Mouse (Mus musculus) stomach, embryonic 14.5 days (tissue): Measurements from ENCODE around the gene Hemk1. TPM values are rescaled to one million over a fixed set of nuclear protein-coding genes. Genes with fewer than 3 reads are reported as not detected.

Experiments used
- ATAC-seq: fragments of 200-750 bp; cut with Nextera tagmentation; 2 replicates; pipeline ENCODE4 v1.8.0; 2017; ENCODE audit warnings: low read depth, moderate TSS enrichment; ENCODE audit not compliant: insufficient number of reproducible peaks, insufficient read depth, low FRiP score
- H3K27ac ChIP-seq: fragments of 300-500 bp; sonication (generic); 2 replicates; pipeline ENCODE4 v1.5.1; 2014; ENCODE audit warnings: mild to moderate bottlenecking, low read length, moderate library complexity, mixed read lengths
- H3K27me3 ChIP-seq: fragments of 300-500 bp; sonication (generic); 2 replicates; pipeline ENCODE4 v1.6.1; 2014; ENCODE audit warnings: low read length, control low read depth, mixed read lengths; ENCODE audit not compliant: control insufficient read depth, insufficient read depth
- H3K36me3 ChIP-seq: fragments of 300-500 bp; sonication (generic); 2 replicates; pipeline ENCODE4 v1.6.1; 2014; ENCODE audit warnings: mild to moderate bottlenecking, control low read depth, low read length, moderate library complexity, mixed read lengths; ENCODE audit not compliant: control insufficient read depth, insufficient read depth
- H3K4me1 ChIP-seq: fragments of 300-500 bp; sonication (generic); 2 replicates; pipeline ENCODE4 v1.6.1; 2014; ENCODE audit warnings: low read length, control low read depth, mixed read lengths; ENCODE audit not compliant: control insufficient read depth, insufficient read depth
- H3K4me2 ChIP-seq: fragments of 300-500 bp; sonication (generic); replicated peaks from 2 replicates; pipeline ENCODE4 v1.6.1; 2014; ENCODE audit warnings: low read depth, low read length, control low read depth
- H3K4me3 ChIP-seq: fragments of 300-500 bp; sonication (generic); 2 replicates; pipeline ENCODE4 v1.5.1; 2014; ENCODE audit warnings: low read depth, low read length, control low read depth
- H3K9ac ChIP-seq: fragments of 300-500 bp; sonication (generic); replicated peaks from 2 replicates; pipeline ENCODE4 v1.6.1; 2014; ENCODE audit warnings: low read depth, mild to moderate bottlenecking, control low read depth, low read length, moderate library complexity, mixed read lengths
- H3K9me3 ChIP-seq: fragments of 300-500 bp; sonication (generic); 2 replicates; pipeline ENCODE4 v1.6.1; 2016; ENCODE audit warnings: low read depth, low read length, control low read depth; ENCODE audit not compliant: control insufficient read depth
- WGBS: fragments of 180-500 bp; shearing (Covaris S2); extraction: QIAGEN DNeasy Blood & Tissue Kit; methylation state at CpG from one replicate; pipeline ENCODE4 v1.1.7; 2014; 5-methylcytosine and 5-hydroxymethylcytosine counted together
- polyA plus RNA-seq: library from polyadenylated mRNA; unstranded; fragments of >200 nt; fragmentation: Nextera tagmentation; extraction: Ambion mirVana; gene quantifications from 2 replicates; pipeline ENCODE4 v1.2.1, GENCODE M21; 2014

Gene Hemk1
- polyA plus RNA-seq, 1 experiment from 2014 or later, result 12.4 TPM

GRCm38 (mm10) chr9:107372441-107372840 is 34.3 kb upstream of the Hemk1 start:
- Histone ChIP-seq H3K36me3 (no peaks in the 10 kb centered on the region), H3K27me3 (peaks cover 17% of the 10 kb centered on the region; the same call in 1 of the 2 replicates), H3K9ac (no peak overlapping the region), H3K4me1 (no peaks in the 10 kb centered on the region), H3K9me3 (no peaks in the 10 kb centered on the region), H3K27ac (no peak overlapping the region), H3K4me2 (no peak overlapping the region), H3K4me3 (no peak overlapping the region)
- 61% methylated on average over 4 of the region's 4 CpGs for WGBS
- no peak for ATAC-seq

GRCm38 (mm10) chr9:107370106-107370463 is 31.9 kb upstream of the Hemk1 start:
- no peak overlapping the region for H3K27ac ChIP-seq
- H3K9ac ChIP-seq, result no peak overlapping the region
- H3K36me3 ChIP-seq, result no peaks in the 10 kb centered on the region
- H3K9me3 ChIP-seq, result no peaks in the 10 kb centered on the region
- H3K4me1 ChIP-seq, result no peaks in the 10 kb centered on the region
- no peak overlapping the region for H3K4me2 ChIP-seq
- ATAC-seq, result no peak
- H3K27me3 ChIP-seq, result peaks cover 7% of the 10 kb centered on the region; the same call in 1 of the 2 replicates
- WGBS, result 22% methylated on average over 4 of the region's 4 CpGs
- H3K4me3 ChIP-seq, result no peak overlapping the region

GRCm38 (mm10) chr9:107369270-107370105 is 31.3 kb upstream of the Hemk1 start:
- Histone ChIP-seq H3K27me3 (peaks cover 3% of the 10 kb centered on the region; the same call in 1 of the 2 replicates), H3K27ac (no peak overlapping the region), H3K4me3 (no peak overlapping the region), H3K4me2 (no peak overlapping the region), H3K4me1 (no peaks in the 10 kb centered on the region), H3K9ac (no peak overlapping the region), H3K36me3 (no peaks in the 10 kb centered on the region), H3K9me3 (no peaks in the 10 kb centered on the region)
- WGBS, result 40% methylated on average over 10 of the region's 10 CpGs
- ATAC-seq, result peak; percentile 66; the same call in 1 of the 2 replicates

- Histone ChIP-seq H3K27me3 (no peaks in the 10 kb centered on the region), H3K9ac (no peak overlapping the region), H3K27ac (no peak overlapping the region), H3K4me2 (no peak overlapping the region), H3K9me3 (no peaks in the 10 kb centered on the region), H3K4me1 (no peaks in the 10 kb centered on the region), H3K4me3 (no peak overlapping the region), H3K36me3 (no peaks in the 10 kb centered on the region)
- 29% methylated on average over 1 of the region's 1 CpGs for WGBS
- ATAC-seq, result no peak
These were observed 30.2 kb upstream of the Hemk1 start for GRCm38 (mm10) chr9:107368302-107368701.

- Histone ChIP-seq H3K9ac (no peak overlapping the region), H3K36me3 (no peaks in the 10 kb centered on the region), H3K4me2 (no peak overlapping the region), H3K4me1 (no peaks in the 10 kb centered on the region), H3K4me3 (no peak overlapping the region), H3K27me3 (no peaks in the 10 kb centered on the region), H3K9me3 (no peaks in the 10 kb centered on the region), H3K27ac (no peak overlapping the region)
- 4% methylated on average over 3 of the region's 3 CpGs for WGBS
- no peak for ATAC-seq
These were observed 28.5 kb upstream of the Hemk1 start for GRCm38 (mm10) chr9:107366644-107367043.

GRCm38 (mm10) chr9:107360989-107361388 is 22.8 kb upstream of the Hemk1 start:
- no peak overlapping the region for H3K4me2 ChIP-seq
- H3K4me3 ChIP-seq, result no peak overlapping the region
- ATAC-seq, result no peak
- H3K4me1 ChIP-seq, result no peaks in the 10 kb centered on the region
- no peaks in the 10 kb centered on the region for H3K9me3 ChIP-seq
- no peak overlapping the region for H3K27ac ChIP-seq
- H3K27me3 ChIP-seq, result no peaks in the 10 kb centered on the region
- 16% methylated on average over 3 of the region's 3 CpGs for WGBS
- no peak overlapping the region for H3K9ac ChIP-seq
- no peaks in the 10 kb centered on the region for H3K36me3 ChIP-seq

GRCm38 (mm10) chr9:107357651-107358050 is 19.5 kb upstream of the Hemk1 start:
- Histone ChIP-seq H3K9me3 (no peaks in the 10 kb centered on the region), H3K36me3 (no peaks in the 10 kb centered on the region), H3K4me3 (no peak overlapping the region), H3K4me1 (no peaks in the 10 kb centered on the region), H3K4me2 (no peak overlapping the region), H3K27ac (no peak overlapping the region), H3K9ac (no peak overlapping the region), H3K27me3 (no peaks in the 10 kb centered on the region)
- WGBS, result 26% methylated on average over 5 of the region's 5 CpGs
- no peak for ATAC-seq

GRCm38 (mm10) chr9:107355870-107356765 is 18.0 kb upstream of the Hemk1 start:
- 39% methylated on average over 7 of the region's 7 CpGs for WGBS
- no peak for ATAC-seq

More at GRCm38 (mm10) chr9:107355870-107356765, 18.0 kb upstream of the Hemk1 start:
- no peaks in the 10 kb centered on the region for H3K9me3 ChIP-seq
- no peaks in the 10 kb centered on the region for H3K27me3 ChIP-seq
- H3K4me3 ChIP-seq, result no peak overlapping the region
- H3K36me3 ChIP-seq, result no peaks in the 10 kb centered on the region
- no peak overlapping the region for H3K9ac ChIP-seq
- H3K4me1 ChIP-seq, result no peaks in the 10 kb centered on the region
- H3K4me2 ChIP-seq, result no peak overlapping the region
- no peak overlapping the region for H3K27ac ChIP-seq
